Mouse (Mus musculus) cortical plate, adult 2 months (tissue): Measurements from ENCODE around the gene Rab19. TPM values are rescaled to one million over a fixed set of nuclear protein-coding genes. Genes with fewer than 3 reads are reported as not detected.
"Not testable (repeated sequence)": the region's sequence is repeated elsewhere in the genome, so short reads cannot be mapped to it uniquely, and the experiment has no call there.

Experiments
- H3K27ac ChIP-seq: fragments of 200-500 bp; 2 replicates; pipeline ENCODE4 v1.5.1; 2012; ENCODE audit warnings: low read length, control low read depth, inconsistent platforms; ENCODE audit not compliant: insufficient read depth
- H3K4me1 ChIP-seq: fragments of 200-500 bp; 2 replicates; pipeline ENCODE4 v1.6.1; 2011; ENCODE audit warnings: low read length; ENCODE audit not compliant: control insufficient read depth, insufficient read depth
- H3K4me3 ChIP-seq: fragments of 200-500 bp; 2 replicates; pipeline ENCODE4 v1.5.1; 2011; ENCODE audit warnings: mild to moderate bottlenecking, low read length, control low read depth; ENCODE audit not compliant: insufficient read depth
- CTCF ChIP-seq: fragments of 200-500 bp; IDR thresholded peaks from 2 replicates; pipeline ENCODE4 v1.5.1; 2011; ENCODE audit warnings: mild to moderate bottlenecking, control low read depth, low read length; ENCODE audit not compliant: insufficient read depth; ENCODE audit errors: extremely low read depth
- POLR2A ChIP-seq: fragments of 200-500 bp; IDR thresholded peaks from 2 replicates; pipeline ENCODE4 v1.6.1; 2011; ENCODE audit warnings: mild to moderate bottlenecking, low read length, control low read depth; ENCODE audit not compliant: insufficient read depth; ENCODE audit errors: extremely low read depth
- polyA plus RNA-seq: library from polyadenylated mRNA; depleted of rRNA; stranded (reverse); fragments of >200 nt; gene quantifications from 2 replicates; pipeline ENCODE4 v1.2.3, GENCODE M21; 2012

The Rab19 gene
- polyA plus RNA-seq, 1 experiment: not detected

- Histone ChIP-seq H3K4me1 (no peaks in the 10 kb centered on the region), H3K4me3 (no peak overlapping the region), H3K27ac (no peak overlapping the region)
- TF ChIP-seq POLR2A: no peak
- TF ChIP-seq CTCF: no peak
These were observed 22.2 kb downstream of the Rab19 start for GRCm38 (mm10) chr6:39403136-39403535.

DNA sequence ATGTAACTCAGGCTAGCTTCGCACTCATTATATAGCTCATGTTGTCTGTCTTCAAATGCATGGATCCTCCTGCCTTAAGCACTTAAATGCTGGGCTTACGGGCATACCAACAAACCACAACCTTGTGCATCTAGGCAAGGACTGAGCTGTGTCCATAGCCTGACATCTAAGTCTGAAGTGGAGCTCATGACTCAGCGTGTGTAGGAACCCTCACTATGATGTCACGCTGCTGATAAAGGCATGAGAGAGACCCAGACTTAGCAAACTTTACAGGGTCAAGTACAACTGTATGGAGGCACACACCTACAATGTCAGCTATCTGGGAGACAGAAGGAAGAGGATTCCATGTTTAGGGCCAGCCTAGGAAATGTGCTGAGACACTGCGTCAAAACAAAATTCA is 25.5 kb downstream of the Rab19 start:
- Histone ChIP-seq H3K4me3 (no peak overlapping the region), H3K27ac (no peak overlapping the region), H3K4me1 (no peaks in the 10 kb centered on the region)
- TF ChIP-seq POLR2A: no peak
- no peak for TF ChIP-seq CTCF

DNA sequence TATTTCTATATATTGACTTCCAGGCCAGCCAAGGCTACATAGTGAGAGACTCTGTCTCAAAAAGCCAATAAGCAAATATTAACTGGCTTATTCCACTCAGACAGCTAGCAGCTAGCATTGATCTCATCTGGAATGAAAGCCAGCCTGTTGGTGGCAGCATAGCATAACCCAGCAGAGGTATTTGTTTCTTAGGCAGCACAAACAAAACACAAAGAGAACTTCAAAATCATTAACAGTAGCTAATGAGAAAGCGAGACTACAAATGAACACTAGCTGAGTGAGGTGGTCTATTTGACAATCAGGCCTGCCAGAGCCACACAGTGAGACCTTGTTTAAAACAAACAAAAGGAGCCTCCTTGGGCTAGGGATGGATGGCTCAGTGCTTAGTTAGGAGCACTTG is 33.1 kb downstream of the Rab19 start:
- peaks cover 3% of the 10 kb centered on the region; the same call in 1 of the 2 replicates for H3K4me1 ChIP-seq
- H3K27ac ChIP-seq: no peak overlapping the region
- TF ChIP-seq POLR2A (no peak), CTCF (peak; percentile 32; the same call in 1 of the 2 replicates)
- H3K4me3 ChIP-seq: no peak overlapping the region

DNA sequence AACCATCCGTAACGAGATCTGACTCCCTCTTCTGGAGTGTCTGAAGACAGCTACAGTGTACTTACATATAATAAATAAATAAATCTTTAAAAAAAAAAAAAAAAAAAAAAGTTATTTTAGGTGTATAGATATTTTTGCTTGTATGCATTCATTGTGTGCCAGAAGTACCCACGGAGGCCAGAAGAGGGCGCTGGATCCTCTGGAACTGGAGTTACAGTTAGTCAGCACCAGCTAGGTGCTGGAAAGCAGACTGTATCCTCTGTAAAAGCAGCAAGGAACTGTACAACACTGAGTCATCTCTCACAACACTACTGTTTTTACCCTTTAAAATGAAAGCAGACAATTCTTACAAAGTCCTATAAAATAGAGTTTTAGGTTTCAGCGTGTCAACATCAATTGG is 34.8 kb downstream of the Rab19 start:
- Histone ChIP-seq H3K27ac (no peak overlapping the region), H3K4me1 (peaks cover 3% of the 10 kb centered on the region; the same call in 1 of the 2 replicates), H3K4me3 (no peak overlapping the region)
- TF ChIP-seq POLR2A (no peak), CTCF (peak; percentile 62)

DNA sequence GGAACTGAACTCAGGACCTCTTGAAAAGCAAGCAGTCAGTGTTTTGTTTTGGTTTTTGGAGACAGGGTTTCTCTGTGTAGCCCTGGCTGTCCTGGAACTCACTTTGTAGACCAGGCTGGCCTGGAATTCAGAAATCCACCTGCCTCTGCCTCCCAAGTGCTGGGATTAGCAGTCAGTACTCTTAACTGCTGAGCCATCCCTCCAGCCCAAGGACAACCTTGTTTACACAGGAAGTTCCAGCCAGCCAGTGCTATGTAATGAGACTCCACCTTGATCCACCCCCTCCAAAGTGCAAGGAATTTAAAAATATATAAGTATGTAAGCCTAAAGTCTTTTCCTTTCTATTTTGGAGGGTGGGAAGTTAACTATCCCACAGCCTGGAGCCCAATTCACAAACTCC is 35.7 kb downstream of the Rab19 start:
- not testable (repeated sequence) for H3K4me3 ChIP-seq, H3K27ac ChIP-seq, H3K4me1 ChIP-seq

DNA sequence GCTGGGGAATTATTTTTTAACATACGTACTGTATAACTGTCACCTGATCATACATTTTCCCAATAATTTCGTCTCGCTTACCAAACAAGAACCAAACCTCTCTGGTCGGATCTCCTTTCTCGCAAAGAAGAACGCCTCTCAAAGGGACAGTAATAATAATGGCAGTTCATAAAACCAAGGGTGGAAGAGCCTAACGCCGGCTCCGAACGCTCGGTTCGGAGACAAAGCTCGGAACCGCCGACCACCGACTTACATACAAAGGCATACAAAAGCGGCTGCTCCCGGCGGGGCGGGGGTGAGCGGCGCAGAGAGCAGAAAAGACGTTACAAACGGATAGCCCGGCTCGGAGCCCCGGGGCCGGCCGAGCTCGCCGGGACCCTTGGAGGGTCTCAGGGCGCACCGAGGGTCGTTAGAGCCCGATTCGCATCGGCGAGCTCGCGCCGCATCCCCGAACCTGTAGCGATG is 38.4 kb downstream of the Rab19 start:
- Histone ChIP-seq H3K27ac (peak overlapping the region; percentile 86), H3K4me1 (peaks cover 2% of the 10 kb centered on the region), H3K4me3 (peak overlapping the region; percentile 86)
- TF ChIP-seq CTCF (no peak), POLR2A (no peak)

DNA sequence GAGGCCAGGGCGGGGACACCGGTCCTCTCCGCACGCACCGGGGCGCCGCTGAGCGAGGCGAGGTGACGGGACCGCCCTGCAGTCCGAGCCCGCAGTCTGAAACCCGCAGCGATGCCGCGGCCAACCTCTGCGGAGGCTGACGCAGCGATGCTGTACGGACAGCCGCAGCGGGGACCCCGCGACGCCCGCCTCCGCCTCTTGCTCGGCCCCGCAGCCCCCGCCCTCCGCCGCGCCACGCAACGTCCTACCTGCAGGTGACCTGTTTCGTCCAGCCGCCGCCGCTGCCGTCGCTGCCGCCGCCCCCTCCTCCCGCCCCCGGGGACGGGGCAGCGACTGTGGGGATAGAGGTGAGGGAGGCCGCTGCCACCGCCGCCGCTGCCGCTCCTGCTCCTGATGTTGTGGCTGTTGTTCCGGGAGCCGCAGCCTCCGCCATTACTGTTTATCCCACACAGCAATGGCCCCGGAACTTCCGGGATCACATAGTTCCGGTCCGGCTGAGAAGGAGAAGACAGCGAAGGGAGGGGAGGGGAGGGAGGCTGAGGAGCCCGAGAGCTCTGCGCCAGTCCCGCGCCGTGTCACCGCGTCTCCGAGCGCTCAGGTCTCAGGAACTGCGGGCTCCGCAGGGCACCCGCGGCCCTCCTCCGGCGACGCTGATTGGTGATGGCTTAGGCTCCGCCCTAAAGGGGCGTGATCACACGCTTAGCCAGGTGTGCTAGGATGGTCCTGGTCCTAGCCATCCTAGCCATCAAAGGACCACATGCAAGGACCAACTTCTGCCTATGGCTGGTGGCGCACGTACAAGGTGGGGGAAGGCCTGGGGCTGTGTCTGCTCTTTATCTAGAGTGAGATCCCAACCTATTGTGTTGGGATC is 39.1 kb downstream of the Rab19 start, which contains the start of gene Mkrn1:
TSS of gene Mkrn1 (minus strand) at position 612 of the 871 bp plus-strand sequence.
- H3K4me1 ChIP-seq: peaks cover 2% of the 10 kb centered on the region
- H3K27ac ChIP-seq: peak within 1 kb of the TSS; percentile 86
- TF ChIP-seq CTCF (no peak), POLR2A (peak; percentile 82)
- H3K4me3 ChIP-seq: peak within 1 kb of the TSS; percentile 86

DNA sequence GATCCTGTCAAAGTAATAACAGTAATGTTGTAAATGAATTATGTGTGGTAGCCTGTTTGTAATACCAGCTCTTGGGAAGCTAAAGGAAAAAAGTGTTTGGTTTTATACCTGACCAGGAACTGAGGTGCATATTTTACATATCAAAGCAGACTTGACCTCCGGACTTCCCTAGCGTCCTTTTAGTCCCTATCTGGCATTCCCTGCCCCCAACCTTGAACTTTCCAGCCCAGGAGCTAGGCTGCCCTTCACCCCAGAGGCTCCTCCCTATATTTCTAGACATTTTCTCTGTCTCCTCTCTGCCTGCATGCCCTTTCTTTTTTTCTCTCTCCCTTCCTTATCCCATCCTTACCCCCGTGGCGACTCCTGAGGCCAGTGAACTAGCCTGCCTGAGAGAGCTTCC is 39.9 kb downstream of the Rab19 start:
- Histone ChIP-seq H3K4me3 (no peak overlapping the region; the same call in 1 of the 2 replicates), H3K4me1 (peaks cover 2% of the 10 kb centered on the region), H3K27ac (no peak overlapping the region)
- TF ChIP-seq CTCF (no peak), POLR2A (no peak)

GRCm38 (mm10) chr6:39423130-39423551 is 42.2 kb downstream of the Rab19 start:
- peaks cover 2% of the 10 kb centered on the region; the same call in 1 of the 2 replicates for H3K4me1 ChIP-seq
- H3K27ac ChIP-seq: no peak overlapping the region
- TF ChIP-seq POLR2A: no peak
- no peak for TF ChIP-seq CTCF
- no peak overlapping the region for H3K4me3 ChIP-seq

DNA sequence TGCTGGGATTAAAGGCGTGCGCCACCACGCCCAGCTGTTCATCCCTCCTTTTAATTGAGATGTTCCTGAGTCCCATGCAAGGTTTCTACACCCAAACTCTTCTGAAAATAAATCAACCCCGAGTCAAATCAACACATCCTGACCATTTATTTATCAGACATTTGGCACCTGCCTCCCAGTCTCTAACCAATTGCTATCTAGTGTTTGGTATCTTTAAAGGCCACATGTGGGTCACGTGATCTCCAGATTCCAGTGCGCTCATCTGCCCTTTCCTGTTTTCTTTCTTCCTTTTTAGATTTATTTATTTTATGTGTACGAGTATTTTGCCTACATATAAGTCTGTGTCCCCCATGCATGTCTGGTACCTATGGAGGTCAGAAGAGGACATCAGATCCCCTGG is 42.7 kb downstream of the Rab19 start:
- no peak overlapping the region for H3K4me3 ChIP-seq

GRCm38 (mm10) chr6:39425181-39425580 is 44.2 kb downstream of the Rab19 start:
- Histone ChIP-seq H3K27ac (no peak overlapping the region), H3K4me3 (no peak overlapping the region), H3K4me1 (peaks cover 2% of the 10 kb centered on the region; the same call in 1 of the 2 replicates)
- TF ChIP-seq CTCF (no peak), POLR2A (no peak)

More for the DNA sequence above, 42.7 kb downstream of the Rab19 start:
- H3K27ac ChIP-seq: no peak overlapping the region
- H3K4me1 ChIP-seq: peaks cover 2% of the 10 kb centered on the region; the same call in 1 of the 2 replicates
- TF ChIP-seq CTCF: no peak
- TF ChIP-seq POLR2A: no peak
